Mouse (Mus musculus) 3134 (cell line): Measurements from ENCODE around the gene H2afv.
A peak's percentile ranks its signal among the peaks of the same experiment; 100 is the strongest.
"Not testable (repeated sequence)": the region's sequence is repeated elsewhere in the genome, so short reads cannot be mapped to it uniquely, and the experiment has no call there.

ENCODE experiments used
- DNase-seq: peaks from one replicate; pipeline ENCODE4 v3.0.0-alpha.2; 2011; ENCODE audit warnings: low spot score; ENCODE audit not compliant: insufficient read length; ENCODE audit errors: extremely low read depth

Gene H2afv

GRCm38 (mm10) chr11:6416405-6417034, 27.7 kb downstream of the H2afv start:
- peak; percentile 76 for DNase-seq

GRCm38 (mm10) chr11:6415551-6416404, 28.5 kb downstream of the H2afv start:
- DNase-seq, result peak; percentile 99

GRCm38 (mm10) chr11:6414751-6415550, 29.3 kb downstream of the H2afv start, which contains the start of gene Ppia:
Gene Ppia, plus strand, starts transcription at chr11:6415443.
- peak; percentile 69 for DNase-seq

GRCm38 (mm10) chr11:6413264-6413663, 31.0 kb downstream of the H2afv start:
- DNase-seq, result no peak

GRCm38 (mm10) chr11:6411684-6412083, 32.6 kb downstream of the H2afv start:
- peak; percentile 46 for DNase-seq

DNA sequence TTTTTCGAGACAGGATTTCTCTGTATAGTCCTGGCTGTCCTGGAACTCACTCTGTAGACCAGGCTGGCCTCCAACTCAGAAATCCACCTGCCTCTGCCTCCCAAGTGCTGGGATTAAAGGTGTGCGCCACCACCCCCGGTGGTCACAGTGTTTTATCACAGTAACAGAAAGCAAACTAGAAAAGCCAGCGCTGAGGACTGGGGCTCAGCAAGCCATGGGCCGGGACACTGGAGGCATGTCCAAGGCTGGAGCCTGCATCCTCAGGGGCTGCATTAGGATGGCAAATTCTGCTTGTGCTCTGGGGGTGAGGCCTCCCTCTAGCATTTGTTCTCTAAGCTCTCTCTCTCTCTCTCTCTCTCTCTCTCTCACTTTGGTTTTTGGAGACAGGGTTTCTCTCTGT, 33.5 kb downstream of the H2afv start:
- not testable (repeated sequence) for DNase-seq

DNA sequence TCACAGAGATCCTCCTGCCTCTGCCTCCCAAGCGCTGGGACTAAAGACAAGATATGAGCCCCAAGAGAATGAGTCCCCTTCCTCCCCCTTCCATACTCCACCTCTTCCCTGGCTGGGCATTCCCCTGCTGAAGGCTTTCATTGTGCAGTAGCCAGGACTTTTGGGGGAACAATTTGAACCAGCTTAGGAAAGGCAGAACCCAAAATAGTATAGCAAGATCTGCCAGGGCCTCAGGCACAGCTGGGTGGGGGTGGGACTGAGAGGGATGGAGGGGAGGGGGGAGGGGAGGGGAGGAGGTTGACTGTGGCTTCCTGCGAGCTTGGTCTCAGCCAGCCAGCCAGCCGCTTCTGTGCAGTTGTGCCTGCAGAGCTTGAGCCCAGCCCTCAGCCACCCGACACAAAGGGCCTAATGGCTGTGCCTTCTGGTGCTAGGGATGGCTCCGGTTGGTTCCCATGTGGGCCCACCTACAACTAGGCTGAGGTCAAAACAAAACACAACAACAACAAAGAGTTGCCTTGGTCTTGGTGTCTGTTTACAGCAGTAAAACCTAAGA, 34.1 kb downstream of the H2afv start:
- DNase-seq, result no peak

DNA sequence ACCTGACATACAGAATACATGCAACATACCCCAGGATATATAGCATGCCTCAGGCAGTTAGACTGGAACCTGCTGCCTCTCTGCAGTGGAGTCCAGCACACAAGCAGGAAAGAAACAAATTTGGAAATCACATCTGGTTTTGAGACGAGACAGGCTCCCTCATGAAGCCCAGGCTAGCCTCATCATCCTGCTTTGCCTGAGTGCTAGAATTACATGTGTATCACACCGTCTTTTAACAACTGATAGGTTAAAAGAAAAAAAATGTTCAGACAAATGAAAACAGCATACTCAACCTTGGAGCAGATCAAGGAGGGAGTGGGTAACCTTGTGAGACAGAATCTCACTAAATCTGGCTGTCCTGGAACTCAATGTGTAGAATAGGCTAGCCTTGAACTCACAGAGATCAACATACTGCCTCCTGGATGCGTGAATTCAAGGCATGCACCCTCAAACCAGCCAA, 37.1 kb downstream of the H2afv start:
- DNase-seq, result no peak

- DNase-seq, result peak; percentile 59
These were observed 37.7 kb downstream of the H2afv start for GRCm38 (mm10) chr11:6406251-6407161.

DNA sequence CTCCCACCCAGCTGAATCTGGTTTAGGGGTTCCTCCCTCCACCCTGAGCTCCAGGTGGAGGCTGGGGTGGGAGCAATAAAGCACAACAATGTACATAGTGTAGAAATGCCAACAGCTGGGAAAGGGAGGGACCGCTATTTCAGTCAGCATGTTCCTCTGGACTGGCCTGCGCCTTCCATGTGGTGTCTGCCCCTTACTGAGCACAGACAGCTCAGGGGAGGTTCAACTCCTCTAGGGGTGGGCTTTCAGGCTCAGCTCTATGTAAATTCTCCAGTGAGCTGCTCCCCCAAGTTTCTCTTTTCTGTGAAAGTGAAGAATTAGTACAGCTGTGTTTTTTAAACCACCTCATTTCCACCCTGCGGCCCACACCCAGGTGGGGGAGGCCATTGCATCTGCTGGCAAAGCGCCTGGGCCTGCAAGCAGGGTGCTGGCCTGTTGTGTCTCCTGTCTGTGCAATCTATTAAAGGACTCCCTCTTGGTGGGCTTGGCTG, 38.6 kb downstream of the H2afv start:
- no peak for DNase-seq

DNA sequence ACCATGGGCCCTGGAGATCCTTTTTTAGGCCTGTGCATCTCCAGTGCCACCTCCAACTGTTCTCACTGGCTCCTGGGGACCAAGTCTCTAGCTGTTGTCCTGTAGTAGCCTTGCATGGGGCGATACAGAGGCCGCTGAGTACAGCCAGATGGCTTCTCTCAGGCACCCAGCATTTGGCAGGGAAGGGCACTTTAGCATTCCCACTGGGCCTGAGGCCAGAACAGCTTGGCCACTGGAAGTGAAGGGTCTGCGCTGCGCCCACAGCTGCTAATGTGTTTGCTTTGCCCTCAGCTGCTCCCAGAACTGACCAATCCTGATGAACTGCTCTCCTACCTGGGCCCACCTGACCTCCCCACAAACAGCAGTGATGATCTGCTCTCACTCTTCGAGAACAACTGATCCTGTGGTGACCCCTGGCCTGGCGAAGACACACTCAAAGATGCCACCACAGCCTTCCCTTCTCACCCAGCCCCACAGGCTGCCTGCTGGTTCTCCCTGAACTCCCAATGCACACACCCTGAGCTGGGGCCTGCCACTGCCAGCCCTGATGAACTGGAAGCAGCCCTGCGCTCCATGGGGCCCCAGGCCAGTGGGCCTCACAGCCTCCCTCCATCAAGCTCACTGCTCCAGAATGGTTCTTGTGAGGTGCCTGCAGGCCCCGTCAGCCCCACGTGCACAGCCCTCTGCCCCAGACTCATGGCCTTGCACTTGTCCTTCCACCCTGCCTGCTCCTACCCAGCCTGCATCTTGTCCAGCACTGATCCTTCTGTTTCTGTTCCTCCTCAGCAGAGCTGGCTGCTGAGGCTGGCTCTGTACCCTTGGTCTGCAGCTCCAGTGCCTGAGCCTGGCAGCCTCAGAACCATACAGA, 39.3 kb downstream of the H2afv start:
- no peak for DNase-seq

DNA sequence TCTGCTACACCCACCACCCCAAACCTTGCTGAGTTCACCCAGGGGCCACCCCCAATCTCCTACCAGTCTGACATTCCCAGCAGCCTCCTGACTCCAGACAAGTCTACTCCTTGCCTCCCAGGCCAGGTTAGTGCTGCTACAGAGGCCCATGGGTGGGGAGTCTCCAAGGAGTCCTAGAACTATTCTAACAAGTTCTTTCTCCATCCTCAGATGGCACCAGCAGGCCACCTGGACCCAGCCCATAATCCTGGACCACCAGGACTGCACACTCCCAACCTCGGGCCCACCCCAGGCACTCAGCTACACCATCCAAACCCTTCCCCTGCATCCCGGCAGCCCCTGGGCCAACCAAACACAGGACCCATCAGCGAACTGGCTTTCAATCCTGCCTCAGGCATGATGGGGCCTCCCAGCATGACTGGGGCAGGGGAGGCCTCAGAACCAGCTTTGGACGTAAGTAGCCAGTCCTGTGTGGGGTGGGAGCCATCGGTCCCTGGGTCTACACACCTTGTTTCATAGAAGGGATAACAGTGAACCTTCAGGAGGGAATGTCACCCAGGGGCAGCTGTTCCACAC, 40.3 kb downstream of the H2afv start:
- no peak for DNase-seq

DNA sequence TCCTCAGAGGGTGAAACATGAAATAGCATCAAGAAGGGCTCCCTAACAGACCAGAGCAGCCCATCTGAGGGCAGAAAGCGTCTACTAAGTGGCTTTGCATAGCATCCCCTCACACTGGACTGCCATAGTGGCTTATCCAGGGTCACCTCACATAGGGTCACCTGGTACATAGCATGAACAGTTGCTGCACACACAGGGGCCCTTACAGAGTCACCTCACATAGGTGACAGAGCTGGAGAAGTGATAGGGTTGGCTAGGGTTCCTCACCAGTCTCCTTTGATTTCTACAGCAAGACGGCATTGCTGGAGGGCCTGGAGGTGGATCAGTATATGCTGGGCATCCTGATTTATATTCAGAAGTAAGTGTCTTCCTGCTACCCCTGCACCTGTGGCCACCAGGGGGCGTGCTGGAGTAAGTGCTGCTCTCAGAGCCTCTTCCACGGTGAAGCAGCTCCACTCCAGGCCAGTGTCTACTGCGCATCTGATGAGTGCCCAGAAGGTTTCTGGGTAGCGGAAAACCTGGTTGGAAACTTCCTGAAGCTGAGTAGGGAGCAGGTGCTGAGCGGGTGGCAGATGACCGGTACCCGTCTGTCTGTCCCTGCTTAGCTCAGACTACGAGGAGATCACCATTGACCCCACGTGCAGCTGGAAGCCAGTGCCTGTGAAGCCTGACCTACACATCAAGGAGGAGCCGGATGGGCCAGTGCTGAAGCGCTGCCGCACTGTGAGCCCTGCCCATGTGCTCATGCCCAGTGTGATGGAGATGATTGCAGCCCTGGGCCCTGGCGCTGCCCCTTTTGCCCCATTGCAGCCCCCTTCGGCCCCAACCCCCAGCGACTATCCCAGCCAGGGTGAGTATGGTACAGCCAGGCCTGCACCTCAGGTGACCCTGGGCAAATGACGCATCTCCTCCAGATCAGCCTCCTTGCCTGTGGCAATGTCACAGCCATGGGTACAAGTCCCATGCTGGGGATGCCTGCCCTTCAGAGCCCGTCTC, 41.4 kb downstream of the H2afv start:
- DNase-seq, result peak; percentile 46

GRCm38 (mm10) chr11:6398141-6398540, 46.1 kb downstream of the H2afv start:
- DNase-seq, result no peak

- DNase-seq, result no peak
These were observed 48.7 kb downstream of the H2afv start for GRCm38 (mm10) chr11:6395565-6395964.

- DNase-seq, result no peak
These were observed 50.4 kb downstream of the H2afv start for GRCm38 (mm10) chr11:6393866-6394265.

DNA sequence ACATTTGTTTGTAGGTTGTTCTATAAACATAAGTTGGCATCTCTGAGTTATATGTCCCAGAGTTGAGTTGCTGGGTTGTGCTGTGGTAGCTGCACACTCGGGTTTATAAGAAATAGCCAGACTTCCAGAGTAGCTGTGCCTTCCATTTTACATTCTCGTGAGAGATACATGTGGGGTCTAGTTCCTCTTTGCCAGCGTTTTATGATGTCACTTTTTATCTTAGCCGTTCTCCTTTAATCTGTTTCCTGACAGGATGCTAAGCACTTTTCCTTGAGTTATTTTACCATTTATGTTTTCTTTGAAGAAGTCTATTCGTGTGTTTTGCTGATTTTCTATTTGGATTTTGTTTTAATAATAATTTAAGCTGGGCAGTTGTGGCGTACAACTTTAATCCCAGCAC, 51.4 kb downstream of the H2afv start:
- no peak for DNase-seq
